Mouse (Mus musculus) liver, embryonic 12.5 days (tissue): ENCODE data around the gene Ccpg1. TPM values are rescaled to one million over a fixed set of nuclear protein-coding genes. Genes with fewer than 3 reads are reported as not detected.

Experiments
- ATAC-seq: fragments of 200-750 bp; cut with Nextera tagmentation; 2 replicates; pipeline ENCODE4 v1.8.0; 2017; ENCODE audit warnings: moderate number of reproducible peaks, mild to moderate bottlenecking, moderate library complexity
- H3K27ac ChIP-seq: fragments of 300-500 bp; sonication (generic); 2 replicates; pipeline ENCODE4 v1.5.1; 2016; ENCODE audit warnings: mild to moderate bottlenecking
- H3K27me3 ChIP-seq: fragments of 300-500 bp; sonication (generic); replicated peaks from 2 replicates; pipeline ENCODE4 v1.6.1; 2016; ENCODE audit warnings: mild to moderate bottlenecking, moderate library complexity
- H3K36me3 ChIP-seq: fragments of 300-500 bp; sonication (generic); 2 replicates; pipeline ENCODE4 v1.6.1; 2016; ENCODE audit warnings: mild to moderate bottlenecking, moderate library complexity
- H3K4me1 ChIP-seq: fragments of 300-500 bp; sonication (generic); 2 replicates; pipeline ENCODE4 v1.6.1; 2016
- H3K4me2 ChIP-seq: fragments of 300-500 bp; sonication (generic); 2 replicates; pipeline ENCODE4 v1.6.1; 2016; ENCODE audit warnings: mild to moderate bottlenecking, moderate library complexity
- H3K4me3 ChIP-seq: fragments of 300-500 bp; sonication (generic); 2 replicates; pipeline ENCODE4 v1.5.1; 2016; ENCODE audit warnings: mild to moderate bottlenecking, moderate library complexity
- H3K9ac ChIP-seq: fragments of 300-500 bp; sonication (generic); 2 replicates; pipeline ENCODE4 v1.6.1; 2016; ENCODE audit warnings: mild to moderate bottlenecking, moderate library complexity
- H3K9me3 ChIP-seq: fragments of 300-500 bp; sonication (generic); replicated peaks from 2 replicates; pipeline ENCODE4 v1.6.1; 2016; ENCODE audit warnings: mild to moderate bottlenecking, moderate library complexity
- WGBS: fragments of 180-500 bp; shearing (Covaris S2); methylation state at CpG from one replicate; pipeline ENCODE4 v1.1.7; 2016; ENCODE audit not compliant: insufficient replicate concordance; 5-methylcytosine and 5-hydroxymethylcytosine counted together
- polyA plus RNA-seq: library from polyadenylated mRNA; unstranded; fragments of >200 nt; fragmentation: Nextera tagmentation; extraction: Ambion mirVana; gene quantifications from 2 replicates; pipeline ENCODE4 v1.2.1, GENCODE M21; 2016

The Ccpg1 gene
- polyA plus RNA-seq = 12.6 and 13.0 TPM in 2 replicates

DNA sequence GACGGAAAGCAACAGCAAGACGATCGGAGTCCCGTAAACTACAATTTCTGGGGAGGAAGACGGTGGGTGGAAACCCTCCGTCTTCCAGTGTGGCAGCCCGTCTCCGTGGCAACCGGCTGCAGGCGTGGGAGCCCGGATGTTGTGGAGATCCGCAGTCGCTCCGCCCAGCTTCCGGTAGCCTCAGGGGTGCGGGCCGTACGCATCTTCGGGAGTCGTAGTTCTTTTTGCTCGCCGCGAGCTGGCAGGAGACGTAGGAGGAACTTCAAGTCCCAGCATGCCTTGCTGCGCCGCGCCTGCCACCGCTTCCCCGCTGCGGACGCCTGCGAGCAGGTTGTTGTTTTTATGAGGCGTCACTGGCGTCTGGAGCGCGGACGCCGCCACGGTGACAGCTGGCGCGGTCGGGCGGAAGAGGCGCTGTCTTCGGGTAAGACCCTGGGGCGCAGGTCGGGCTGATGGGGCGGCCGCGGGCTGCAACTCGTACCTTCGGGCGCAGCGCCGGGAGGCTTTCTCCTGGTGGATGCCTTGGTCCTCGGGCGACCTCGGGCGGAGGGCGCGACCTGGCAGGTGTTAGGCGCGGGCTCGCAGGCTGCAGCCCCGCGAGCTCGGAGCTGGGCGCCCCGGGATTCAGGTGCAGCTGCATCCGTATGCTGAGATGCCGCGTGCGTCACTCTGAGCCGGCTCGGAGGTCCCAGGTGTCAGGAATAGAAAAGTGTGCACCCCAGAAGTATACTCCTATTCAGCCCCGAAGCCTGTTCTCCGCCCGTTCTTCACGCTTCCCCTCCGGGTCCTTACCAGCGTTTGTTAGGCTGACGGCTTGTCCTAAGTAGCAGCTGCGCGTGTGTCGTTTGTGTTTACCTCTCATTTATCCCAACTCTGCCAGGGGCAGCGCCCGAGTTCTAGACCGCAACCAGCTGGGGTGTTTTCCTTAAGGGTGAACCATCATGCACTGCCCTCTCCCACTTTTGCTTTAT lies at the start of gene Ccpg1, which contains the start of gene Ccpg1os:
Ccpg1 (plus strand) TSS at position 180 of the 971 bp plus-strand sequence.
Ccpg1os (minus strand) TSS at position 133 of the 971 bp plus-strand sequence.
- under 1% methylated on average over 88 of the region's 88 CpGs for WGBS
- Histone ChIP-seq H3K4me1 (peaks cover 19% of the 10 kb centered on the region), H3K36me3 (no peaks in the 10 kb centered on the region), H3K27me3 (no peaks in the 10 kb centered on the region), H3K27ac (peak within 1 kb of the TSS; percentile 82), H3K4me2 (peak within 1 kb of the TSS; percentile 95), H3K9me3 (no peaks in the 10 kb centered on the region), H3K4me3 (peak within 1 kb of the TSS; percentile 83), H3K9ac (peak within 1 kb of the TSS; percentile 80)
- ATAC-seq = peak; percentile 99

DNA sequence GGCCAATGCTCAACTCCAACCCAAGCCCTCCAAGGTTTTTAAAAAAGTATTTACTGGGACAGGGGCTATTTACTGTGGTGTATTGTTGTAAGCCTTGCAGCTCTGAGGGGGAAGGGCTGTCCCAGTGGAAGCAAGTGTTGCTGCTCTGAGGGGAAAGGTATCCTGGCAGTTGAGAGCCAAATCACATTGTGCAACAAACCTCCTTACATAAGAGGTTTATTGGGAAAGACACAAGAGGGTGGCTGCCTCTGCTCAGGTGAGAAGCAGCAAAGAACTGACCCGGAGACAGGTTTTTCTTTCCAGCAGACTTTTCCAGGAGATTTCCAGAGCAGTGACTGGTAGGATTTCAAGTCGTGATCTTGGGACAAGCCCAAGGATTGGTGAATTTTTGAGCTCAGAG lies 48.9 kb upstream of the Ccpg1 start:
- H3K9ac ChIP-seq = no peak overlapping the region
- ATAC-seq = no peak
- H3K4me2 ChIP-seq = no peak overlapping the region
- H3K9me3 ChIP-seq = no peaks in the 10 kb centered on the region; the same call in 1 of the 2 replicates
- H3K27me3 ChIP-seq = no peaks in the 10 kb centered on the region
- H3K4me1 ChIP-seq = no peaks in the 10 kb centered on the region
- H3K4me3 ChIP-seq = no peak overlapping the region
- no peak overlapping the region for H3K27ac ChIP-seq
- 49% methylated on average over 2 of the region's 2 CpGs for WGBS
- no peaks in the 10 kb centered on the region for H3K36me3 ChIP-seq

DNA sequence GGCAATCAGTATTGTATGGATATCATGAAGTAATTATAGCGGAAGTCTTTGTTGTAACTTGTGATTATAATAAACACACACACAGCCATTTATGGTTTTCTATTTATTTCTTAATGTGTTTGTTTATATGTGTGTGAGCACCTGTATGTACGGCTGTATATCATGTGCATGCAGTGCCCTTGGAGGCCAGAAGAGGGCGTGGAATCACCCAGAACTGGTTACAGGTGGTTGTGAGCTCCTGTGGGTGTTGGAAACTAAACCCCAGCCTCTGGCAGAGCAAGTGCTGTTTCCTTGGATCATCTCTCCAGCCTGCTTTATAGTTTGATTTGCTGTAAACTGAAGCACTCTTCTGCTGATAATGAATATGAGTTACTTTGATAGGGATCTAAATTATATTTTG lies 41.8 kb upstream of the Ccpg1 start:
- Histone ChIP-seq H3K4me2 (no peak overlapping the region), H3K27me3 (no peaks in the 10 kb centered on the region), H3K4me3 (no peak overlapping the region), H3K36me3 (no peaks in the 10 kb centered on the region), H3K9me3 (peaks cover 3% of the 10 kb centered on the region), H3K27ac (no peak overlapping the region), H3K4me1 (no peaks in the 10 kb centered on the region), H3K9ac (no peak overlapping the region)
- ATAC-seq = no peak
- WGBS = 49% methylated on average over 3 of the region's 3 CpGs

DNA sequence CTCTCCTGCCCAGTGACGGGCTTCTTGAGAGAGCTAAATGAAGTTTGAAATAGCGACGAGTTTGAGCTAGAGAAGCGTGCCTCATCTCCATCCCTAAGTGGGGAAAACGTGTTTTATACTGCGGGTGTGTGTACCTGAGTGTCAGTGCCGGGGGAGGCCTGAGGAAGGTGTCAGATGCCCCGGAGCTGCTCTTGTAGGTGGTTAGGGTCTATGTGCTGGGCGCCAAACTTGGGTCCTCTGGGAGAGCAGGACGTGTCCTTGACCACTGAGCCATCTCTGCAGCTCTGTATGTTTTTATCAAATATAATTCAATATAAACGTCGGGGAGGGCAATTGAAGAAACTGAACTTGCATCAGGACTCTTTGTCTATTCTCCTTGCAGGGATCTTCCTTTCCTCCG lies 40.9 kb upstream of the Ccpg1 start:
- Histone ChIP-seq H3K9me3 (peaks cover 3% of the 10 kb centered on the region), H3K36me3 (no peaks in the 10 kb centered on the region), H3K4me2 (no peak overlapping the region), H3K27me3 (no peaks in the 10 kb centered on the region), H3K27ac (no peak overlapping the region), H3K4me1 (no peaks in the 10 kb centered on the region), H3K9ac (no peak overlapping the region), H3K4me3 (no peak overlapping the region)
- no peak for ATAC-seq
- 74% methylated on average over 13 of the region's 13 CpGs for WGBS

DNA sequence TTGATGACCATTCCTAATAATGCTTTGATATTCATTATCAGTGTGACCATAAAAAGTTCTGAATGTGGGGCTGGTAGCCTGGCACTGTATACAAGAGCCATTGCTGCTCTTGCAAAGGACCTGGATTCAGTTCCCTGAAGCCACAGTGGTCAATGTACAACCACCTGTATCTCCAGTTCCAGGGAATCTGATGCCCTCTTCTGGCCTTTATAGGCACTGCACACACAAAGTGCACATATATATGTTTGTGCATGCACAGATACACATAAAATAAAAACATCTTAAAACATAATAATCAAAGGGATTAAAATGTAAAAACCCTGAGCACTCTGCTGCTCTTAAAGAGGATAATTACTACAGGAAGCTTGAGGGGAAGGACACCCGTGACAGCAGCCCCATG lies 38.2 kb upstream of the Ccpg1 start:
- no peaks in the 10 kb centered on the region for H3K36me3 ChIP-seq
- no peaks in the 10 kb centered on the region for H3K4me1 ChIP-seq
- no peak overlapping the region for H3K9ac ChIP-seq
- H3K4me3 ChIP-seq = no peak overlapping the region
- WGBS = 76% methylated on average over 1 of the region's 1 CpGs
- H3K27me3 ChIP-seq = no peaks in the 10 kb centered on the region; the same call in 1 of the 2 replicates
- ATAC-seq = no peak
- H3K9me3 ChIP-seq = peaks cover 3% of the 10 kb centered on the region
- no peak overlapping the region for H3K4me2 ChIP-seq
- H3K27ac ChIP-seq = no peak overlapping the region

DNA sequence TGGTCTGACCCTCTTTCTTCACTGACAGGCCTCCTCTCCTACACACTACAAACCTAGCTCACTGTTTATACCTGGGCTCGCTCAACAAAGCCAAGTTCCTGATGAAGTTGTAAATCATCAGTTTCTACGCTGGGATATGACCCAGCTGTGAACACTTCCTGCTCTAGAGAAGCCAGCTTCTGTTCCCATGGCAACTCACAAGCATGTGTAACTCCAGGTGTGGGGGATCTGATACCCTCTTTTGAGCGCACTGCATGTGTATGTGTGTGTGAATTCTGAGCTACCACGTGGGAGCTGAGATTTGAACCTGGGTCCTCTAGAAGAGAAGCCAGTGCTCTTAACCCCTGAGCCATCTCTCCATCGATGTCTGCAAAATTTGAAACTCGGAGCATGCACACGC lies 35.7 kb upstream of the Ccpg1 start:
- H3K4me3 ChIP-seq = no peak overlapping the region
- H3K9ac ChIP-seq = no peak overlapping the region
- peaks cover 3% of the 10 kb centered on the region for H3K9me3 ChIP-seq
- no peaks in the 10 kb centered on the region for H3K36me3 ChIP-seq
- H3K27me3 ChIP-seq = no peaks in the 10 kb centered on the region; the same call in 1 of the 2 replicates
- no peak overlapping the region for H3K27ac ChIP-seq
- H3K4me1 ChIP-seq = no peaks in the 10 kb centered on the region
- H3K4me2 ChIP-seq = no peak overlapping the region
- no peak for ATAC-seq
- 67% methylated on average over 7 of the region's 7 CpGs for WGBS

DNA sequence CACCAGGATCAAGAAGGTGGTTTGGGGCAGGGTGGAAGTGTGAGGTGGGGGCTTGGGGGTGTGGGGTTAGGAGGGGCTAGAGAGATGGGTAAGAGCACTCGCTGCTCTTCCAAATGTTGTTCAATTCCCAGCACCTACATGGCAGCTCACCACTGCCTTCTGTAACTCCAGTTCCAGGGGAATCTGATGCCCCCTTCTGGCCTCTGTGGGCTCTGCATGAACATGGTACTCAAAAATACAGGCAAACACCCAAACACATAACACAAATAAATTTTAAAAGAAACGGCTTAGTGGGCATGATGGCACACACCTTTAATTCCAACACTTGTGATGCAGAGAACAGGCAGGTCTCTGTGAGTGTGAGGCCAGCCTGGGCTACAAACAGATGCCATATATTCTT lies 30.5 kb upstream of the Ccpg1 start:
- H3K27me3 ChIP-seq = no peaks in the 10 kb centered on the region; the same call in 1 of the 2 replicates
- H3K9me3 ChIP-seq = no peaks in the 10 kb centered on the region
- no peak overlapping the region for H3K27ac ChIP-seq
- H3K36me3 ChIP-seq = no peaks in the 10 kb centered on the region
- no peak overlapping the region for H3K4me3 ChIP-seq
- WGBS = 43% methylated on average over 2 of the region's 2 CpGs
- no peak for ATAC-seq
- no peak overlapping the region for H3K9ac ChIP-seq
- no peak overlapping the region for H3K4me2 ChIP-seq
- H3K4me1 ChIP-seq = peaks cover 16% of the 10 kb centered on the region

DNA sequence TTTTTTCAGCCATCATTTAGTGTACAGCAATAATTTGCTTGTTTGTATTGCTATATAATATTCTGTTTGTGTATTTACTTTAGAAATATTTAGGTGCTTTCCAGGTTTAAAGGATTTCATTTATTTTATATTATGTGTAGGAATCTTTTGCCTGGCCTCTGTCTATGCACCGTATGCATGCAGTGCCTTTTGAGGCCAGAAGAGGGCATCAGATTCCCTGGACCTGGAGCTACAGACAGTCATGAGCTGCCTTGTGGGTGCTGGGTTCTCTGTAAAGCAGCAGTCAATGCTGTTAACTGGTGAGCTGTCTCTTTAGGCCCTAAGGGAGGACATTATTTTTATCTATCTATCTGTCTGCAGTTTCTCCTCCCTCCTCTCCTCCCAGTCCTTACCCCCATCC lies 29.7 kb upstream of the Ccpg1 start:
- Histone ChIP-seq H3K4me1 (peaks cover 16% of the 10 kb centered on the region), H3K4me3 (no peak overlapping the region), H3K27me3 (no peaks in the 10 kb centered on the region; the same call in 1 of the 2 replicates), H3K9ac (no peak overlapping the region), H3K27ac (no peak overlapping the region), H3K36me3 (no peaks in the 10 kb centered on the region), H3K9me3 (no peaks in the 10 kb centered on the region), H3K4me2 (no peak overlapping the region)
- WGBS = 29% methylated on average over 1 of the region's 1 CpGs
- no peak for ATAC-seq

DNA sequence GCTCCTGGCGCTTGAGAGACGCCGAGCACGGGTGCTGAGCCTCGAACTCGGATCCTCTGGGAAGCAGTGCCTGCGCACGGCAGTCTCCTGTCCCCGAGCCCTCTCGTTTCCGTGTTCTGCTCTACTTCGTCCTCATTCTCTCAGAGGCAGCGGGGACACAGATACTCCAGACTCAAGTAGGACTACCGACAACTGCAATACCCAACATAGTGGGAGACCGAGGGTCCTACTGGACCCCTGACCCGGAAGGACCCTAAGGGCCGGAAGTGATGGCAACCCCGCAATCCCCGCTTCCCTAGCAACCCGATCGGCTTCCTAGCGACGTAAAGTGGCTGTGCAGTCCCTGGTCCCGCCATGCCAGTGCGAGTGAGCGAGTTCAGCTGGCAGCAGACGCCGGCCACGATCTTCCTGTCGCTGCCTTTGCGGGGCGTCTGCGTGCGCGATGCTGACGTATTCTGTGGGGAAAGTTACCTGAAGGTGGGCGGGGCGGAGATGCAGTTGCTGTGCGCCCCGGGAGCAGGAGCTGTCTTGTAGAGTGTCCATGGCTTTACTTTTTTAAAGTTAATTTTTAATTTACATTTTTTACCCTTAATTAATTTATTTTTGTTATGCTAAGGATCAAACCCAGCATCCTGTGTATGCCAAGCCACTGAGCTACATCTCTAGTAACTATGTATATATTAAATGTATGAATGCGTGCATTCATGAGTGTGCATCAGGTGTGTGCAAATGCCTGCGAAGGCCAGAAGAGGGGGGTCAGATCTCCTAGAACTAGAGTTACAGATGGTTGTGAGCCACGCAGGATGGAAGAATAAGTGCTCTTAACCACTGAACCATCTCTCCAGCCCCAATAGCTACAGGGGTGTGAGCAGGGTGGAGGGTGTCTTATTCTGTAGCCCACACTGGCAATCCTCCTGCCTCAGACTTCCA lies 26.4 kb upstream of the Ccpg1 start, which contains the start of the genes Dyx1c1 and Gm44503:
Dyx1c1 (plus strand) TSS at position 265 of the 930 bp plus-strand sequence.
Gm44503 (plus strand) TSS at position 332 of the 930 bp plus-strand sequence.
- Histone ChIP-seq H3K36me3 (no peaks in the 10 kb centered on the region), H3K27me3 (no peaks in the 10 kb centered on the region), H3K27ac (peak within 1 kb of the TSS; percentile 22; the same call in 1 of the 2 replicates), H3K4me2 (peak within 1 kb of the TSS; percentile 60), H3K4me1 (peaks cover 16% of the 10 kb centered on the region), H3K9me3 (no peaks in the 10 kb centered on the region), H3K4me3 (peak within 1 kb of the TSS; percentile 63), H3K9ac (peak within 1 kb of the TSS; percentile 54)
- peak; percentile 78 for ATAC-seq
- 2% methylated on average over 43 of the region's 43 CpGs for WGBS

DNA sequence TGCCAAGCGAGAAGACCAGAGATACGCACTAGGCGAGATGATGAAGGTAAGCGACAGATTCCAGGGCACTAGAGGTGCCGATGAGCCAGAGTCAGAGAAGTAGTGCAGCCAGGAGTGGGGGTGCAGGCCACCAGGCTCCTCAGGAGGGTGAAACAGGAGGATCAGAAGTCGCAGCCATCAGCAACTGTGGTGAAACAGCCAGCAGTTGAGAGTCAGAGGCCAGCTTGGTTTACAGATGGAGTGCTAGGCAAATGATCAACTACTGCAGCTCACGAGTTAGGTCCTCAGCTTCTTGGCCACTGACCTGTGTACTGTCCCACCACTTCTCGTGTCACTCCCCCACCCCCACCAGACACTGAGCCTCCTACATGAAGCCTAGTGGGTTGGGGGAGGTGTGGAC lies 23.9 kb upstream of the Ccpg1 start:
- 66% methylated on average over 8 of the region's 8 CpGs for WGBS
- Histone ChIP-seq H3K9ac (no peak overlapping the region), H3K36me3 (no peaks in the 10 kb centered on the region), H3K4me3 (no peak overlapping the region), H3K4me1 (peaks cover 16% of the 10 kb centered on the region), H3K27ac (no peak overlapping the region), H3K9me3 (no peaks in the 10 kb centered on the region), H3K4me2 (no peak overlapping the region), H3K27me3 (no peaks in the 10 kb centered on the region)
- ATAC-seq = no peak

DNA sequence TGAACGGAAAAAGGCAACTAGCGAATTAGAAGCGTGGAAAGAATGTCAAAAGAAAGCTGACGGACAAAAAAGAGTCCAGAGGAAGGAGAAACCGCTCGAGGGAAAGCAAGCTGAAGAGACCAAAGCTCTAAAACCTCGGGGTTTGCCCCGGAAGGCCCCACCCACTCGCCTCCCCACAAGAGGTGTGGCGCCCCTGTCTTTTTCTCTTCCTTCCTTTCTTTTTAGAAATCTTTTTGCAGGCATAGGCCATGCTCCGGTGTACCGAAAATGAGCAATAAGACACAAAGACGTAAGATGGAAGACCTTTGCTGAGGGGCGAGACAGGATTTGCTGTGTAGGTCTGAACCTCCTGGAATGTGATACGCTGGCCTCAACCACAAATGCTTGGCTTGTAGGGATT lies 23.3 kb upstream of the Ccpg1 start:
- 56% methylated on average over 15 of the region's 15 CpGs for WGBS
- no peak overlapping the region for H3K9ac ChIP-seq
- ATAC-seq = no peak
- no peaks in the 10 kb centered on the region for H3K9me3 ChIP-seq
- no peak overlapping the region for H3K4me2 ChIP-seq
- H3K4me1 ChIP-seq = peaks cover 16% of the 10 kb centered on the region
- no peaks in the 10 kb centered on the region for H3K27me3 ChIP-seq
- no peak overlapping the region for H3K4me3 ChIP-seq
- H3K36me3 ChIP-seq = no peaks in the 10 kb centered on the region
- H3K27ac ChIP-seq = no peak overlapping the region
